Mouse (Mus musculus) C2C12 (cell line): ENCODE results near the gene Mx1. TPM values are rescaled to one million over a fixed set of nuclear protein-coding genes. Genes with fewer than 3 reads are reported as not detected.

Source experiments
- H3K27me3 ChIP-seq: one replicate; pipeline ENCODE4 v1.6.1; 2011; ENCODE audit not compliant: control insufficient read depth, insufficient read depth, insufficient read length
- H3K36me3 ChIP-seq: one replicate; pipeline ENCODE4 v1.6.1; 2011; ENCODE audit not compliant: control insufficient read depth, insufficient read depth
- H3K4me3 ChIP-seq: one replicate; pipeline ENCODE4 v1.5.1; 2011; ENCODE audit warnings: mild to moderate bottlenecking, control low read depth; ENCODE audit not compliant: poor library complexity, insufficient read depth, severe bottlenecking
- H3K79me2 ChIP-seq: one replicate; pipeline ENCODE4 v1.6.1; 2011; ENCODE audit not compliant: control insufficient read depth, insufficient read depth
- H3K79me3 ChIP-seq: one replicate; pipeline ENCODE4 v1.6.1; 2011; ENCODE audit warnings: low read depth, control low read depth
- H3ac ChIP-seq: one replicate; pipeline ENCODE3; 2011; ENCODE audit warnings: low read depth; ENCODE audit not compliant: control insufficient read depth, insufficient read length
- CEBPB ChIP-seq: IDR thresholded peaks from one replicate; pipeline ENCODE4 v1.6.1; 2011; ENCODE audit warnings: low read depth, mild to moderate bottlenecking, control low read depth, moderate library complexity
- CTCF ChIP-seq: IDR thresholded peaks from one replicate; pipeline ENCODE4 v1.5.1; 2011; ENCODE audit not compliant: control insufficient read depth, insufficient read depth, insufficient read length
- FOSL1 ChIP-seq: IDR thresholded peaks from one replicate; pipeline ENCODE4 v1.8.0; 2011; ENCODE audit warnings: mild to moderate bottlenecking, low read length; ENCODE audit not compliant: poor library complexity, insufficient read depth, severe bottlenecking
- MAX ChIP-seq: IDR thresholded peaks from one replicate; pipeline ENCODE4 v1.6.1; 2011; ENCODE audit warnings: mild to moderate bottlenecking, control low read depth
- MYOD1 ChIP-seq: IDR thresholded peaks from one replicate; pipeline ENCODE4 v1.6.1; 2011; ENCODE audit warnings: low read depth; ENCODE audit not compliant: control insufficient read depth, insufficient read length
- MYOG ChIP-seq: IDR thresholded peaks from one replicate; pipeline ENCODE4 v1.6.1; 2011; ENCODE audit not compliant: control insufficient read depth, insufficient read length; ENCODE audit errors: extremely low read depth
- USF1 ChIP-seq: IDR thresholded peaks from one replicate; pipeline ENCODE4 v1.6.1; 2011; ENCODE audit warnings: low read depth, mild to moderate bottlenecking, control low read depth, moderate library complexity
- polyA plus RNA-seq: library from polyadenylated mRNA; unstranded; fragments of >200 nt; fragmentation: generic; extraction: Trizol; gene quantifications from one replicate; pipeline ENCODE4 v1.2.1, GENCODE M21; 2012; ENCODE audit warnings: missing spikeins

The Mx1 gene
- polyA plus RNA-seq, 1 experiment = 0.06 TPM

DNA sequence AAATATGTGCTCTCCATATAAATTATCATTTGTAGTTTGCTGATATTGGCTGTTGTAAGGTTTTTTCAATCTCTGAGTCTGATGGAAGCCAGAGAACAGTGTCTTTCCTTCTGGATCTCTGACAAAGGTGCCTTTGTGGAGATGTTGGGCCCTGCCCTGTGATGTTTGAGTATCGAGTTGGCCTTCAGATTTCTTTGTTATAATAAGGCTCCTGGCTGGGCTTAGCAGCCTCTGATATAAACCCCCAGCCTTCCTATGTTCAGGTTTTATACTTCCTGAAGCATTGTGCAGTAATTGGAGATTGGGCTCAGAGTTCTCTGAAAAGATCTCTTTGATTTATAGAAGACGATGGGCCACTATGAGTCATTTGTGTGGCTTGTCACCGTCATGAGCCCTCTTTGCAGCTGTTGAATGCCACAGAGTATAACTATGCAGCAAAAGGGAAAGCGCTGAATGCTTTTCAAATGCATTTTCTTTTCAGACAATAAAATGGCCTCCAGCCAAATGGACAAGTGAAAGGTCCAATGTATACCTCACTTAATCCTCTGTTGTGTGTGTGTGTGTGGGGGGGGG lies 60.4 kb downstream of the Mx1 start:
- H3K27me3 ChIP-seq = no peaks in the 10 kb centered on the region
- H3K36me3 ChIP-seq = no peaks in the 10 kb centered on the region
- H3K79me3 ChIP-seq = no peaks in the 10 kb centered on the region
- H3ac ChIP-seq = no peak overlapping the region
- H3K4me3 ChIP-seq = no peak overlapping the region
- no peak for TF ChIP-seq MYOG
- no peak for TF ChIP-seq MAX
- TF ChIP-seq FOSL1 = peak; percentile 57
- TF ChIP-seq CTCF = no peak
- TF ChIP-seq USF1 = peak; percentile 15
- TF ChIP-seq CEBPB = no peak
- peak; percentile 89 for TF ChIP-seq MYOD1
- no peaks in the 10 kb centered on the region for H3K79me2 ChIP-seq

DNA sequence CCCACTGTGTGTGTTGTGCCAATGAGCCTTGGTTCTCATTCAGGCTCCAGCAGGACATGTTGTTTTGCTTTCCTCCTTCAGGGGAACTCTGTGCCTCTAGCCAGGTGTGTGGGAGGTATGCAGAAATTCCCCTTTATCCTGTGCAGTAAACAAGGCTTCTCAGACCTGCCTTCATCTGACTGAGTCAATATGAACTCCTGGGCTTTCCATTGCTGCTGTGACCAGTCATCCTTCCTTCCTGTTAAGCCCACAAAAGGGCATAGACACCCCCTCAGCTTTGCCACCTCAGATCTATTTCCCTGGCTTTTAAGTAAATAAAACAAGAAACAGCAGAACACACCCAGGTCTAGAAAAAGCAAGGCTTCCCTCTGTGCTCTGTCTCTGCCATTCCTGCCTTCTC lies 61.0 kb downstream of the Mx1 start:
- Histone ChIP-seq H3K79me3 (no peaks in the 10 kb centered on the region), H3K36me3 (no peaks in the 10 kb centered on the region), H3K27me3 (no peaks in the 10 kb centered on the region), H3K79me2 (no peaks in the 10 kb centered on the region), H3ac (peak overlapping the region; percentile 12), H3K4me3 (no peak overlapping the region)
- TF ChIP-seq MYOG (no peak), USF1 (no peak), CTCF (no peak), MYOD1 (no peak), FOSL1 (no peak), MAX (no peak), CEBPB (no peak)

DNA sequence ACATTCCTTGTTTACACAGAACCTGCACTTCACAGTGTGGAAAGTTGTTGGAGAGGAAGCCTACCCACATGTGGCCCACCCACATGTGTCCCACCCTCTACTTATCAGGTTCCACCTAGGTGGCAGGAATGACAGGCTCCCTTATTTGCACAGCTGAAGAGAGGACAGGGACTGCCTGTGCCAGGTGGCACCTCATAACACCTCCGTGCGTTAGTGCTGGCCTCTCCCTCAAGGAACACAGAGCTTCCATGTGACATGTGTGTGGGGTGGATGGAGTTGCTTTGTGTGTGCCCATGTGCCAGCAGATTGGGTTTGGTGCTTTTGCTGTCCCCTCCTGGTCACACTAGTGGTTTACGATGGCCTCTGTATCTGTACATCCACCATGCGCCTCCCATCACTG lies 62.7 kb downstream of the Mx1 start:
- TF ChIP-seq USF1 (no peak), MYOD1 (no peak), MAX (no peak), FOSL1 (no peak)
- H3K79me2 ChIP-seq = no peaks in the 10 kb centered on the region

DNA sequence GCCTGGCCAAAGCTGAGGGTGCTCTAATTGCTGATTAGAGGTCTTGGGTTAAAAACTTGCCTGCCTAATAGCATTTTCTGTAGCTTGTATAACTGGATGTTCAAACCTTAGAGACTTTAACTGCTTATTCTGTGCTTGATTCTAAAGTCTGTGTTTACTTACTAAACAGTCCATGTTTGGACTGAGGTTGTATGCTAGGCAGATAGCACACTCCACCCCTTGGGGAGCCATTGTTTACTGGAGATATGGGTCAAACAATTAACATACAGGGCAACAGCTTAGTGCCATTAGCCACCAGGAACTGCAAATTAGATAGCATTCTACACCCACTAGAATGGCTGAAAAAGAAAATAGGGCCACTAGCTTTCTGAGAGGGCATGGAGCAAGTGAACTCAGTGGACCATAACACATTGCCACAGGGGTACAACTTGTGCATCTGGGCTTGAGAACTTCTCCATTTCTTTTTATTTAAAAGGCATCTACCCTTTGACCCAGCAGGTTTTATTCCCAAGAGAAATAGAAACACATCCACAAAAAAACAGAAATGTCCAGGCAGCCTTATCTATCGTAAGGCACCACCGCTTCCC lies 64.7 kb downstream of the Mx1 start:
- no peaks in the 10 kb centered on the region for H3K27me3 ChIP-seq
- no peaks in the 10 kb centered on the region for H3K79me3 ChIP-seq
- H3ac ChIP-seq = no peak overlapping the region
- no peak for TF ChIP-seq FOSL1
- TF ChIP-seq USF1 = no peak
- no peak for TF ChIP-seq MYOG
- TF ChIP-seq CTCF = no peak
- TF ChIP-seq CEBPB = no peak
- no peak for TF ChIP-seq MYOD1
- no peak for TF ChIP-seq MAX
- no peaks in the 10 kb centered on the region for H3K36me3 ChIP-seq
- H3K79me2 ChIP-seq = no peaks in the 10 kb centered on the region
- no peak overlapping the region for H3K4me3 ChIP-seq

More for the DNA sequence above, 62.7 kb downstream of the Mx1 start:
- Histone ChIP-seq H3K79me3 (no peaks in the 10 kb centered on the region), H3K36me3 (no peaks in the 10 kb centered on the region), H3ac (no peak overlapping the region), H3K4me3 (no peak overlapping the region), H3K27me3 (no peaks in the 10 kb centered on the region)

Other genes starting within 250 kb of the Mx1 start
- 0.66 TPM for gene Bace2, start 106.2 kb downstream of the Mx1 start, polyA plus RNA-seq
- not detected for gene Fam3b, start 51.9 kb upstream of the Mx1 start, polyA plus RNA-seq
- not detected for gene Tmprss2, start 148.3 kb upstream of the Mx1 start, polyA plus RNA-seq